Mouse (Mus musculus) bone marrow, adult 2 months (tissue): ENCODE results near the gene Diexf. TPM values are rescaled to one million over a fixed set of nuclear protein-coding genes. Genes with fewer than 3 reads are reported as not detected.

ENCODE experiments used
- H3K27ac ChIP-seq: fragments of 200-500 bp; 2 replicates; pipeline ENCODE4 v1.5.1; 2012; ENCODE audit warnings: low read depth, mild to moderate bottlenecking, control low read depth, inconsistent platforms, low read length; ENCODE audit not compliant: control insufficient read depth, poor library complexity, insufficient read depth
- H3K4me1 ChIP-seq: fragments of 200-500 bp; 2 replicates; pipeline ENCODE4 v1.6.1; 2011; ENCODE audit warnings: low read length; ENCODE audit not compliant: control insufficient read depth, insufficient read depth
- H3K4me3 ChIP-seq: fragments of 200-500 bp; replicated peaks from 2 replicates; pipeline ENCODE3; 2011; ENCODE audit warnings: mild to moderate bottlenecking, low read depth, low read length, control low read depth; ENCODE audit not compliant: control insufficient read depth
- CTCF ChIP-seq: fragments of 200-500 bp; IDR thresholded peaks from 2 replicates; pipeline ENCODE4 v1.5.1; 2011; ENCODE audit warnings: low read length, control low read depth; ENCODE audit not compliant: control insufficient read depth, insufficient read depth
- POLR2A ChIP-seq: fragments of 200-500 bp; IDR thresholded peaks from 2 replicates; pipeline ENCODE4 v1.6.1; 2011; ENCODE audit warnings: low read depth, mild to moderate bottlenecking, control low read depth, low read length, borderline replicate concordance; ENCODE audit not compliant: control insufficient read depth
- WGBS: fragments of 180-500 bp; shearing (Covaris S2); methylation state at CpG from one replicate; pipeline ENCODE4 v1.1.7; 2018; 5-methylcytosine and 5-hydroxymethylcytosine counted together
- polyA plus RNA-seq: library from polyadenylated mRNA; stranded (reverse); fragments of >200 nt; gene quantifications from 2 replicates; pipeline ENCODE4 v1.2.4, GENCODE M21; 2011; ENCODE audit warnings: low replicate concordance; ENCODE audit not compliant: missing spikeins, insufficient read depth, insufficient read length

The Diexf gene
- polyA plus RNA-seq, result 6.4 and 6.6 TPM in 2 replicates

DNA sequence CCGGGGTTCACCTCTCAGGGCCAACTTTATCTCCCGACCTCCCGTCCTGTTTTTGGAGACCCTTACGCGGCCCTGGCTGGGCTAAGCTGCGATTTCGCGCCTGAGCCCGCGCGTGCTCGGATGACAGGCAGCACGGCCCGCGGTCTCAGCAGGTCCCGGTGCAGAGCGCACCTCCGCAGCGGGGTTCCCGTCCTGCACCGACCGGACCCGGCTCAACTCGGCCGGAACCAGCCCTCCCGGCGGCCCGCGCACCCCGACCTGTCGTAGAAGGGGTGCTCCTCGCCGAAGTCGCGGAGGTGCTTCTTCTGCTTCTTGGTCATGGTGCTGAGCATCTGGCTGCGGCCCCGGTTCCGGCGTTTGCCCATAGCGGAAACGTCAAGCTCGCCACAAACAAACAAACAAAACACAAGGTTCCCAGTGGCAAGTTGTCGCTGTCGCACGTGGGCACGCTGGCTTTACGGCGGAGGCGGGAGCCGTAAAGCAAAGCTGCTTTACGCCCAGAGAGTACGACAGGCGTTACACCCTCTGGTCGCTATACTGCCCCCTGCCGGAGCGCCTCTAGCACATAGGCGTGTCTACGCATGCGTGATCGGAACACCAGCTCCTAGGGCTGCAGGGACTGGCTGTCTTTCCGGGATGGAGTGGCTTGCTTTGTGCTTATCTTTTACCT is at the start of gene Diexf:
Gene Diexf, minus strand, starts transcription at position 487 of the 670 bp plus-strand sequence.
- Histone ChIP-seq H3K27ac (peak within 1 kb of the TSS; percentile 31), H3K4me3 (peak within 1 kb of the TSS; percentile 86), H3K4me1 (no peaks in the 10 kb centered on the region; the same call in 1 of the 2 replicates)
- TF ChIP-seq CTCF (peak; percentile 96), POLR2A (peak; percentile 70; the same call in 1 of the 2 replicates)
- under 1% methylated on average over 61 of the region's 61 CpGs for WGBS

DNA sequence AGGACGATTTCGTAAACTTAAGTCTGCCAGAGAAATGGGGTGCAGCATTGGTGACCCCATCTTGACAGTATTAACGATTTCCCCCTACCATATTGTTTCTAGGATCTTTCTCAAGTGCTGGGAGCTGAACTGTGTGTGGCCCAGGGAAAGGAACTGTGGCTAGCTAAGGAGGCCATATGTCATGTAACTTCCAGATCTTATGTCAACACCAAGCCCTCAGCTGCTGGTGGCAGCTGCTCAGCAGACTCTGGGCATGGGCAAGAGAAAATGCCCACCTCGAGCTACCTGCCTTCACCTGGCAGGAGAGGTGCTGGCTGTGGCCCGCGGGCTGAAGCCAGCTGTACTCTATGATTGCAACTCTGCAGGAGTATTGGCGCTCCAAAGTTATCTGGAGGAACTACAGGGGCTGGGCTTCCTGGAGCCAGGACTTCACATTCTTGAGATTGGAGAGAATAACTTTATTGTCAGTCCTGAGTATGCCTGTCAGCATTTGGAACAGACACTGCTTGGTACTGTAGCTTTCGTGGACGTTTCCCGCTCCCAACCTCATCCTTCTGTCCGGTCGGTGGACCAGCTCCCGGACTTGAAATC is 44.2 kb upstream of the Diexf start:
- H3K27ac ChIP-seq, result peak overlapping the region; percentile 11; the same call in 1 of the 2 replicates
- WGBS, result 68% methylated on average over 13 of the region's 13 CpGs
- TF ChIP-seq CTCF, result no peak
- TF ChIP-seq POLR2A, result no peak
- no peaks in the 10 kb centered on the region; the same call in 1 of the 2 replicates for H3K4me1 ChIP-seq
- H3K4me3 ChIP-seq, result no peak overlapping the region

DNA sequence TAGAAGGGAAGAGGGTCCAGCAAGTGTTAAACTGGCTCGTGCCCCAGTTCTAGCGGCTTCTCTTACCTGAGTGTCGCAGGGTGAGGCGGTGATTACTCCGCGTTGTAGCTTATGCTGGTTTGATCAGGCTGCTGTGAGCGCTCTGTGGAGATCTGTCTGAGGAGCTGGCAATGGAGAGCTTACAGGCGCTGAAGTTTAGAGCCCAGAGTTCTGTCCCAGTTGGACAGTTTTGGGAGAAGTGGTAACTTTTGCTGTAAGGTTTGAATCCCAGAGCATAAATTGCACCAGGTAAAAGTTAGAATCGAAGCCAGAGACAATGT is 43.7 kb upstream of the Diexf start:
- WGBS, result 9% methylated on average over 9 of the region's 9 CpGs

DNA sequence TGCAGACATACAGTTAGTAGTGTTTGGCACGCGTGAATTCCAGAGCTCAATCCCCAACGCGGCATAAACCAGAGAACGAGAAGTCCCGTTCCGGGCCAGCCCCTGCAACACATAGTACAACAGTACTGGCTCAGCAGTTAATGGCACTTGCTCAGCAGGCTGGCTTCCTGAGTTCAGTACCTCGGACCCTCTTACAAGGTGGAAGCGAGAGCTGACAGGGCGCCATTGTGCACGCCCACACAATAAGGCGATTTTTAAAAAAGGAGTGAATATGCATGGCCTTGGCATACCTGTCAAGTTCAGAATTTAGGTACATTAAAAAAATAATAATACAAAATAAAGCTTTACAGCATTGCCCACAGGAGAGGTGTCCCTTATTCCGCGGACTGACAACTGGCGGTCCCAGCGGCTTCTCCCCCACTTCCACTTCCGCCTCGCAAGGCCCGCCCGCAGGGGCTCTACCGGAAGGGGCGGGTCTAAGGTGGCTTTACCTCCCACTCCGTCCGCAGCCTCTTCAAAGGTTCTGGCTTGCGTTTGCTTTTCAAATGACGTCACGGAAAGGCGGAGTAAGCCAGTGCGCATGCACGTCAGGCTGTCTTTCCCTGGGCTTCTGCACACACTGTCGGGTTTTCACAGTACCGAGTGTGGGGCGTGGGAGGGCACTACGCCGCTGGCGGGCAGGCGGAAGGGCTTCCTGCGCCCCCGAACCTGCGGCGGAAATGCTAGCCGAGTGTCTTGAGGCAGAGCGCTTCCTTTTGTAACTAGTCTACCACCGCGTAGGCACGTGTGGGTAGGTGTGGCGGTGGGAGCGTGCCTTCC is 43.1 kb upstream of the Diexf start:
- TF ChIP-seq POLR2A (peak; percentile 95), CTCF (no peak)
- under 1% methylated on average over 48 of the region's 48 CpGs for WGBS
- Histone ChIP-seq H3K4me3 (peak overlapping the region; percentile 75), H3K27ac (peak overlapping the region; percentile 76), H3K4me1 (no peaks in the 10 kb centered on the region; the same call in 1 of the 2 replicates)

More for the DNA sequence above, 43.7 kb upstream of the Diexf start:
- TF ChIP-seq CTCF (no peak), POLR2A (no peak)
- Histone ChIP-seq H3K4me3 (peak overlapping the region; percentile 75), H3K27ac (peak overlapping the region; percentile 76), H3K4me1 (no peaks in the 10 kb centered on the region; the same call in 1 of the 2 replicates)

DNA sequence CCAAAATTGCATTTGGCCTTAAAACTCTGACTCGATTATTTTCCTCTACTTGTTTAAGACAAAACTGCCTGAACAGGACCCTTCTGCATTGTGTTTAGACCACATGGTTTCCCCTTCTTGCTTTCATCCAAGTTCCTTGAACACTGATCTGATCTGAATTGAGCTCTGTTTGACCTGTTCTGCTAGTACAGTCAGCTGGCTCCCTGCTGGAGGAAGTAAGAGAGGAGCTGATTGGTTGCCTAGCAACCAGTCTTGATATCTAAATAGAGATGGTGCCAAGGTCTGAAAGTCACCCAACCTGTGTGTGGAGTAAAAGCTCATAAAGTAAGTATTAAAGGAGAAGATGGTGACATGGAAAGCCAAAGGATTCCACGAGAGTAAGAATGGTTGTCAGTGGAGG is 39.8 kb upstream of the Diexf start:
- Histone ChIP-seq H3K27ac (no peak overlapping the region), H3K4me3 (no peak overlapping the region), H3K4me1 (no peaks in the 10 kb centered on the region; the same call in 1 of the 2 replicates)
- no peak for TF ChIP-seq POLR2A
- no peak for TF ChIP-seq CTCF
- 50% methylated on average over 2 of the region's 2 CpGs for WGBS

DNA sequence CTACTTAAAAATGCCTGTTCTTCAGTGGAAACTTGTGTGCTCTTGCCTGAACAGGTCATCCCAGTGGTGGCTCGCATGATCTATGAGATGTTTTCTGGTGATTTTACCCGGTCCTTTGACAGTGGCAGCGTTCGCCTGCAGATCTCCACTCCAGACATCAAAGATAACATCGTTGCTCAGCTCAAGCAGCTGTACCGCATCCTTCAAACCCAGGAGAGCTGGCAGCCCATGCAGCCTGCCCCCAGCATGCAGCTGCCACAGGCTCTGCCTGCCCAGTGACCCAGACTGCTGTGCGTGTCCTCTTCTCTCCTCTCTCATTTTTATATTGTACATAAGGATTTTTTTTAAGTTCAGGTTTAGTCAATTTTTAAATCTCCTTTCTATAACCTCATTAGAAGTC is 39.2 kb upstream of the Diexf start:
- H3K27ac ChIP-seq, result no peak overlapping the region
- H3K4me3 ChIP-seq, result no peak overlapping the region
- no peak for TF ChIP-seq POLR2A
- 87% methylated on average over 7 of the region's 7 CpGs for WGBS
- H3K4me1 ChIP-seq, result no peaks in the 10 kb centered on the region; the same call in 1 of the 2 replicates

DNA sequence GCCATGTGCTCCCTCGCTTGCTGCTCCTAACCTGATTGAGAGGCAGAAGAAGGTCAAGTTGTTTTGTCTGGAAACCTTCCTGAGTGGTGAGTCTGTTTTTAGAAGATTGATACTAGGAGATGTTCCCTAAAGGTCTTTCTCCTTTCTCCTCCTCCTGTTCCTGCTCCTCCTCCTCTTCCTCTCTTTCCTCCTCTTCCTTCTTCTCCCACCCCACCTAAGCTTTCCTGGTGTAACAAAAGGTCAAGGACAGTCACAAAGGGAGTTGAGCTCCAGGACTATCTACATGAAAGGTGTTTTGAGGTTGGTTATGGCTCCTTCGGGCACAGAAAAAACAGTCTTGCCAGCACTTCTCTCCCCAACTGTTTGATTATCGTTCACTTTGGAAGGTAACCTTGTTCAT is 37.7 kb upstream of the Diexf start, which contains the start of gene A130010J15Rik:
Gene A130010J15Rik, plus strand, starts transcription at position 301 of the 400 bp plus-strand sequence.
- H3K4me3 ChIP-seq, result no peak within 1 kb of the TSS
- 80% methylated on average over 3 of the region's 3 CpGs for WGBS
- TF ChIP-seq CTCF, result no peak
- TF ChIP-seq POLR2A, result no peak
- no peaks in the 10 kb centered on the region; the same call in 1 of the 2 replicates for H3K4me1 ChIP-seq
- H3K27ac ChIP-seq, result no peak within 1 kb of the TSS

DNA sequence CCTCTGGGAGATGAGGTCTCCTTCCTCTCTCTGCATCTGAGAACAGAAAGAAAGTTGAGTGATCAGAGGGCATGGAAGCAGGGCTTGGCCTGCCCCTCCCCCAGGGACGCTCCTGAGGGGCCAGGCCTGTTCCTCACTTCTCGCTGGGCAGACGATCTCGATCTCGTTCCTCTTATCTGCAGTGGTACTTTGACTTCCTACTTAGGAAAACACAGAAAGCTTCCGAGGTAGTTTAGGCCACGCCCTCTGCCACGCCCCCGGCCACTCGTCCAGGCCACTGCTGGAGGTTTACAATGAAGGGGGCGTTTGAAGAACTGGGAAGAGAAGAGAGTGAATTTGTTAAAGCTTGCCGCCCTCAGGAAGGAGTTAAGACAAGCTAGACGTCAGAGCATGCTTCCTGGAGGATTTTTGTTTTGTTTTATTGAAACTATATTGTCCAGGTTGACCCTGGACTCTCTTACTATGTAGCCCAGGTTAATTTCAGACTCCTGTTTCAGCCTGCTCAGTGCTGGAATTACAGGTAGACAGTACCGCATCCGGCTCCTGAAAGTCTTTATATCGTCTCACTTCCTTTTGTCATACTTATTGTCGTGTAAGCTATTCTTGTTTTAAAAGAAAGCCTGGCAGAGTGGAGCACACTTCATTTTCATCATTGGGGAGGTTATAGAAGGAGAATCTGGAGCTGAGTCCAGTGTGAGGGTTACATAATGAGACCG is 30.4 kb upstream of the Diexf start:
- peak overlapping the region; percentile 3; the same call in 1 of the 2 replicates for H3K27ac ChIP-seq
- no peaks in the 10 kb centered on the region for H3K4me1 ChIP-seq
- WGBS, result 19% methylated on average over 18 of the region's 18 CpGs
- TF ChIP-seq CTCF, result no peak
- no peak for TF ChIP-seq POLR2A
- H3K4me3 ChIP-seq, result no peak overlapping the region
